9 mouse cellular contexts compared by ENCODE assay signal in genomic region chr2:32282727-32283126, GRCm38 (mm10). TPM values are rescaled to one million over a fixed set of nuclear protein-coding genes. Genes with fewer than 3 reads are reported as not detected.
DNase-seq lines count a peak whose midpoint lies in the region; ATAC-seq lines count a peak whose summit lies in the region.
"Had no signal": no experiment of that assay in that cellular context is flagged by ENCODE, and none has a peak within 500 bp of the region (broad histone marks: within the 10 kb centered on the region; RNA-seq: fewer than 3 reads in every experiment).

No protein-coding gene starts in this region.

- DNase-seq in heart, adult 11 months, result peak; percentile 92
- DNase-seq in 3T3-L1 (ENCODE audit: low read depth, low spot score), result peak; percentile 82
- peak; percentile 77 for DNase-seq in adrenal gland, adult 8-10 months
- peak; percentile 74 for DNase-seq in embryo, embryonic 11 days
- DNase-seq in induced T-regulatory cell, adult 2 months (ENCODE audit: low read depth), result peak; percentile 81
- DNase-seq in lung, postnatal 4 days, result peak; percentile 57 to 70
- DNase-seq in testis, postnatal 14 days (ENCODE audit: low spot score), result peak; percentile 41

- peaks cover 8% of the 10 kb centered on the region for H3K4me1 ChIP-seq in heart, embryonic 12.5 days (replicated peaks)

- WGBS in heart, embryonic 12.5 days, result 74% methylated on average over 1 of the region's 1 CpGs

- H3K4me3 ChIP-seq in heart, embryonic 12.5 days, result no peak overlapping the region
- H3K4me3 ChIP-seq: liver, embryonic 15.5 days had no signal

- no peak overlapping the region for H3K4me2 ChIP-seq in heart, embryonic 12.5 days
- H3K4me2 ChIP-seq: liver, embryonic 15.5 days had no signal

- H3K27ac ChIP-seq in heart, embryonic 12.5 days (ENCODE audit: poor library complexity, severe bottlenecking), result no peak overlapping the region
- H3K27ac ChIP-seq: liver, embryonic 15.5 days had no signal

- H3K9ac ChIP-seq in heart, embryonic 12.5 days, result no peak overlapping the region
- H3K9ac ChIP-seq: liver, embryonic 15.5 days had no signal

- no peak for ATAC-seq in heart, embryonic 12.5 days (ENCODE audit: insufficient number of reproducible peaks, low FRiP score)

- H3K27me3 ChIP-seq in heart, embryonic 12.5 days (replicated peaks), result no peaks in the 10 kb centered on the region
- H3K27me3 ChIP-seq: liver, embryonic 15.5 days had no signal

- H3K9me3 ChIP-seq in heart, embryonic 12.5 days (replicated peaks), result no peaks in the 10 kb centered on the region
- H3K9me3 ChIP-seq: liver, embryonic 15.5 days had no signal

- H3K36me3 ChIP-seq in heart, embryonic 12.5 days, result peaks cover 68% of the 10 kb centered on the region

RNA-seq across cellular contexts. Expression of gene Golga2, which starts 4.5 kb away (rescaled TPM):
- 28.4 and 30.7 TPM in 2 replicates for polyA plus RNA-seq in heart, embryonic 12.5 days (2016; fragmentation: Nextera tagmentation; extraction: Ambion mirVana)
- total RNA-seq in adrenal gland, adult 8-10 months (2022), result 10 to 100 TPM; 68.4 to 97.0 (median 84.9) TPM

RNA-seq across cellular contexts. Expression of gene Swi5, which starts 5.1 kb away (rescaled TPM):
- 284 and 317 TPM in 2 replicates for polyA plus RNA-seq in heart, embryonic 12.5 days (2016; fragmentation: Nextera tagmentation; extraction: Ambion mirVana)
- 100 to 1,000 TPM; 263 to 285 (median 273) TPM for total RNA-seq in adrenal gland, adult 8-10 months (2022)

RNA-seq across cellular contexts. Expression of gene Uck1, which starts 22.8 kb away (rescaled TPM):
- polyA plus RNA-seq in heart, embryonic 12.5 days (2016; fragmentation: Nextera tagmentation; extraction: Ambion mirVana), result 42.7 and 44.2 TPM in 2 replicates
- 100 to 1,000 TPM; 114 to 126 (median 125) TPM for total RNA-seq in adrenal gland, adult 8-10 months (2022)

RNA-seq across cellular contexts. Expression of gene Pomt1, which starts 46.3 kb away (rescaled TPM):
- 16.6 and 18.3 TPM in 2 replicates for polyA plus RNA-seq in heart, embryonic 12.5 days (2016; fragmentation: Nextera tagmentation; extraction: Ambion mirVana)
- 10 to 100 TPM; 33.1 to 46.2 (median 38.4) TPM for total RNA-seq in adrenal gland, adult 8-10 months (2022)

Comparison
In these comparisons a context has a peak if more than half of its experiments do, and no peak if none do; other contexts are left out.
1. DNase-seq: peak in every context shown above with its lines; median percentile 92 in heart, adult 11 months; 82 in 3T3-L1; 81 in induced T-regulatory cell, adult 2 months; 77 in adrenal gland, adult 8-10 months; 74 in embryo, embryonic 11 days; 64 in lung, postnatal 4 days; 41 in testis, postnatal 14 days.